Mouse (Mus musculus) liver, embryonic 14.5 days (tissue): ENCODE measurements at regions not wholly inside any gene's neighbourhood (a gene's known extent, or its start where the extent isn't known, plus 50 kb on each side); places are given as distances from the start of the nearest gene placed in this dataset.

Experiments
- CTCF ChIP-seq: IDR thresholded peaks from 2 replicates; pipeline ENCODE4 v1.5.1; 2016; ENCODE audit warnings: antibody characterized with exemption, low read depth, control low read depth
- EP300 ChIP-seq: IDR thresholded peaks from 2 replicates; pipeline ENCODE4 v1.6.1; 2016; ENCODE audit warnings: antibody characterized with exemption, low read depth

DNA sequence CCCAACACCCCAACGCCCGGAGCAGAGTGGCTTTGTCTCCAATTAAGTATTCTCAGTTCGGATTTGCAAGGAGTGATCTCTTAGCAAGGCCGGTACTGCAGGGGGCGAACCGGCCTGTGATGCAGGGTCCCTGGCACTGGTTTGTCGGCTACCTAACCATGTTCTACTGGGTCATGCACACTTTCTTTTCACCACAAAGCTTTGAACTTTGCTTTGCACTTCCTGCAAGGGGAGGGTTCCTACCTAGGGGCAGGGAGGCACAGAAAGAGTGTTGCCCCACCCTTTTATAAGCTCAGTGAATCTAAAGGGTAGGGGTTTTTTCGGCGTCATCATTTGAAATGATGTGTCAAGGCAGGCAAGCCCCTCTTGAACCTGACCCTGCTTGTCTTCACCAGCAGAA is 891.7 kb downstream of the Zfp704 start:
- TF ChIP-seq CTCF: no peak
- no peak for TF ChIP-seq EP300
